Mouse (Mus musculus): ENCODE results near the gene Tuba3a. TPM values are rescaled to one million over a fixed set of nuclear protein-coding genes. Genes with fewer than 3 reads are reported as not detected.

The Tuba3a gene
- 1 to 10 TPM in 2 of 3 experiments, under 1 TPM in 1; 0.70 to 2.7 (median 2.6) TPM for polyA plus RNA-seq (2017; shearing (Covaris generic))

- ATAC-seq = no peak
These were observed at the start of gene Tuba3a for GRCm38 (mm10) chr6:125285890-125286289. Tuba3a (minus strand) TSS chr6:125286042.

GRCm38 (mm10) chr6:125334356-125334755 lies 48.5 kb upstream of the Tuba3a start:
- no peak for ATAC-seq

- no peak for ATAC-seq
These were observed 47.5 kb upstream of the Tuba3a start for GRCm38 (mm10) chr6:125333112-125333899.

GRCm38 (mm10) chr6:125330626-125331326 lies 44.9 kb upstream of the Tuba3a start:
- ATAC-seq = no peak

GRCm38 (mm10) chr6:125328243-125328642 lies 42.4 kb upstream of the Tuba3a start:
- no peak for ATAC-seq

GRCm38 (mm10) chr6:125325337-125325736 lies 39.5 kb upstream of the Tuba3a start:
- ATAC-seq = no peak

GRCm38 (mm10) chr6:125323547-125323946 lies 37.7 kb upstream of the Tuba3a start:
- ATAC-seq = no peak

- no peak for ATAC-seq
These were observed 37.0 kb upstream of the Tuba3a start for GRCm38 (mm10) chr6:125322794-125323193.

- ATAC-seq = no peak
These were observed 35.4 kb upstream of the Tuba3a start for GRCm38 (mm10) chr6:125321114-125321855.

- ATAC-seq = no peak
These were observed 34.5 kb upstream of the Tuba3a start, which contains the start of gene Scnn1a for GRCm38 (mm10) chr6:125320323-125320722. Scnn1a (plus strand) TSS chr6:125320659.

- no peak for ATAC-seq
These were observed 34.1 kb upstream of the Tuba3a start for GRCm38 (mm10) chr6:125319919-125320296.

GRCm38 (mm10) chr6:125318981-125319918 lies 33.4 kb upstream of the Tuba3a start:
- no peak for ATAC-seq

- no peak for ATAC-seq
These were observed 31.2 kb upstream of the Tuba3a start for GRCm38 (mm10) chr6:125317077-125317476.

GRCm38 (mm10) chr6:125314746-125315145 lies 28.9 kb upstream of the Tuba3a start:
- ATAC-seq = no peak

- ATAC-seq = no peak
These were observed 28.4 kb upstream of the Tuba3a start for GRCm38 (mm10) chr6:125314231-125314563.

- no peak for ATAC-seq
These were observed 27.8 kb upstream of the Tuba3a start, which contains the start of gene Ltbr for GRCm38 (mm10) chr6:125313546-125314230. Ltbr (minus strand) TSS chr6:125313885.

GRCm38 (mm10) chr6:125312581-125313355 lies 26.9 kb upstream of the Tuba3a start:
- ATAC-seq = no peak

- no peak for ATAC-seq
These were observed 26.3 kb upstream of the Tuba3a start for GRCm38 (mm10) chr6:125312171-125312570.

GRCm38 (mm10) chr6:125309406-125309805 lies 23.6 kb upstream of the Tuba3a start:
- ATAC-seq = no peak

- no peak for ATAC-seq
These were observed 23.1 kb upstream of the Tuba3a start for GRCm38 (mm10) chr6:125308921-125309320.

GRCm38 (mm10) chr6:125307091-125307490 lies 21.2 kb upstream of the Tuba3a start:
- ATAC-seq = no peak

All from inflammation-experienced regulatory T-cells, adult 6 months (primary cell).